In the genomic region with DNA sequence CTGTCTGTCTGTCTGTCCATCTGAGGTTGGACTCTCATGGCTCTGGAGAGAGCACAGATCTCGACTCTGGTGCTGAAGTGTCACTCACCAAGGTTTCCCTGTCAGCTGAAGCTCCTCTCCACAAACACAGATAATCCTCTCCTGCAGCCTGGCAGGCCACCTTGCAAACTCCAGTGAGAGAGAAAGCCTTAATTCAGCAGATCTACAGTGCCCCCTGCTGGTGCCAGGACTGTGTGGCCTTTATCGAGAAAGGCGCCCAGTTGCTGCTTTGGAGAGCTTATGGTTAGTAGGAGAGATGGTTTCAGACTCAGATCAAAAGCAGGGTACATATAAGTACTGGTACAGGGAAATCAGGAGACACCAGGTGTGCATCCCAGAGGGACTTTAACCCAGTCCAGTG, we compare ENCODE assay signal across 8 mouse cellular contexts. TPM values are rescaled to one million over a fixed set of nuclear protein-coding genes. Genes with fewer than 3 reads are reported as not detected.
DNase-seq lines count a peak whose midpoint lies in the region; ATAC-seq and TF ChIP-seq lines count a peak whose summit lies in the region.

No protein-coding gene starts in this region.

- H3K4me3 ChIP-seq in cortical plate, adult 2 months (ENCODE audit: insufficient read depth, low read length): no peak overlapping the region
- H3K4me3 ChIP-seq in intestine, embryonic 16.5 days (ENCODE audit: low read length): no peak overlapping the region
- no peak overlapping the region for H3K4me3 ChIP-seq in limb, embryonic 11.5 days (ENCODE audit: low read depth, low read length)
- H3K4me3 ChIP-seq in neural tube, embryonic 11.5 days (ENCODE audit: low read depth, low read length): no peak overlapping the region
- H3K4me3 ChIP-seq in stomach, postnatal 0 days (ENCODE audit: low read depth, low read length): no peak overlapping the region

- TF ChIP-seq POLR2A in cortical plate, adult 2 months (IDR thresholded peaks at IDR 0.05; ENCODE audit: extremely low read depth, insufficient read depth, low read length): no peak

- intact Hi-C loops in gastrocnemius, postnatal 14 days (cut with DNase I; ENCODE audit: low total_unique reads): loop anchor here (5.0 to 10.0 kb wide), 2 partner anchors 64 to 252 kb away; partner anchors contain the start of gene Tpbgl

- TF ChIP-seq CTCF in cortical plate, adult 2 months (IDR thresholded peaks at IDR 0.05; ENCODE audit: extremely low read depth, insufficient read depth, low read length): peak; percentile 94
- TF ChIP-seq CTCF in stomach, postnatal 0 days (IDR thresholded peaks at IDR 0.05; ENCODE audit: low read depth): peak; percentile 96

- WGBS in intestine, embryonic 16.5 days: under 1% methylated on average over 3 of the region's 3 CpGs
- WGBS in limb, embryonic 11.5 days: under 1% methylated on average over 3 of the region's 3 CpGs
- 2% methylated on average over 3 of the region's 3 CpGs for WGBS in neural tube, embryonic 11.5 days
- WGBS in stomach, postnatal 0 days: 3% methylated on average over 3 of the region's 3 CpGs

- H3K4me2 ChIP-seq in intestine, embryonic 16.5 days (ENCODE audit: low read depth, low read length): no peak overlapping the region
- no peak overlapping the region for H3K4me2 ChIP-seq in limb, embryonic 11.5 days (ENCODE audit: low read depth, severe bottlenecking)
- no peak overlapping the region for H3K4me2 ChIP-seq in neural tube, embryonic 11.5 days (ENCODE audit: low read depth)
- H3K4me2 ChIP-seq in stomach, postnatal 0 days (replicated peaks; ENCODE audit: low read depth): no peak overlapping the region

- H3K9me3 ChIP-seq in intestine, embryonic 16.5 days (ENCODE audit: control insufficient read depth, low read length): no peaks in the 10 kb centered on the region
- no peaks in the 10 kb centered on the region for H3K9me3 ChIP-seq in limb, embryonic 11.5 days (ENCODE audit: control insufficient read depth, low read length)
- no peaks in the 10 kb centered on the region for H3K9me3 ChIP-seq in neural tube, embryonic 11.5 days (ENCODE audit: control insufficient read depth, low read length)
- H3K9me3 ChIP-seq in stomach, postnatal 0 days (ENCODE audit: control insufficient read depth, low read length): no peaks in the 10 kb centered on the region

- no peak overlapping the region for H3K27ac ChIP-seq in cortical plate, adult 2 months (ENCODE audit: insufficient read depth, low read length)
- no peak overlapping the region for H3K27ac ChIP-seq in intestine, embryonic 16.5 days (ENCODE audit: low read length)
- H3K27ac ChIP-seq in limb, embryonic 11.5 days (replicated peaks; ENCODE audit: low read depth, low read length): no peak overlapping the region
- no peak overlapping the region for H3K27ac ChIP-seq in neural tube, embryonic 11.5 days (ENCODE audit: low read depth, low read length)
- no peak overlapping the region for H3K27ac ChIP-seq in stomach, postnatal 0 days (replicated peaks)

- no peaks in the 10 kb centered on the region for H3K36me3 ChIP-seq in intestine, embryonic 16.5 days (ENCODE audit: control insufficient read depth, insufficient read depth, low read length)
- no peaks in the 10 kb centered on the region for H3K36me3 ChIP-seq in limb, embryonic 11.5 days (ENCODE audit: control insufficient read depth, insufficient read depth, low read length)
- no peaks in the 10 kb centered on the region for H3K36me3 ChIP-seq in neural tube, embryonic 11.5 days (ENCODE audit: control insufficient read depth, insufficient read depth, low read length)
- H3K36me3 ChIP-seq in stomach, postnatal 0 days (ENCODE audit: control insufficient read depth, insufficient read depth, low read length): no peaks in the 10 kb centered on the region

- TF ChIP-seq EP300 in stomach, postnatal 0 days (optimal IDR thresholded peaks at IDR 0.05): no peak

- peak; percentile 86 for DNase-seq in A20 (ENCODE audit: low read depth, low spot score)
- peak; percentile 76 to 93 for DNase-seq in adrenal gland, adult (ENCODE audit: inconsistent age in 2 of 2, low spot score in 1 of 2)
- peak; percentile 80 for DNase-seq in gastrocnemius, postnatal 14 days
- DNase-seq in limb, embryonic 11.5 days (ENCODE audit: low spot score): peak; percentile 90
- peak; percentile 84 for DNase-seq in neural tube, embryonic 11.5 days (ENCODE audit: low spot score)
- peak; percentile 84 for DNase-seq in stomach, postnatal 0 days (ENCODE audit: low spot score)

- ATAC-seq in intestine, embryonic 16.5 days: 0 out of 2 replicates have a peak, but pooled peaks have one; percentile 46
- ATAC-seq in limb, embryonic 11.5 days (ENCODE audit: insufficient number of reproducible peaks, low FRiP score, low TSS enrichment, low read depth): no peak
- no peak for ATAC-seq in neural tube, embryonic 11.5 days (ENCODE audit: insufficient read depth, low FRiP score, low TSS enrichment)
- ATAC-seq in stomach, postnatal 0 days (ENCODE audit: low FRiP score, low TSS enrichment): no peak; the same call in 1 of the 2 replicates

- H3K4me1 ChIP-seq in cortical plate, adult 2 months (ENCODE audit: control insufficient read depth, insufficient read depth, low read length): peaks cover 2% of the 10 kb centered on the region; the same call in 1 of the 2 replicates
- no peaks in the 10 kb centered on the region for H3K4me1 ChIP-seq in intestine, embryonic 16.5 days (ENCODE audit: control insufficient read depth, insufficient read depth, low read length)
- H3K4me1 ChIP-seq in limb, embryonic 11.5 days (ENCODE audit: control insufficient read depth, insufficient read depth, low read length): no peaks in the 10 kb centered on the region
- H3K4me1 ChIP-seq in neural tube, embryonic 11.5 days (ENCODE audit: control insufficient read depth, insufficient read depth, low read length): no peaks in the 10 kb centered on the region
- H3K4me1 ChIP-seq in stomach, postnatal 0 days (replicated peaks; ENCODE audit: control insufficient read depth, insufficient read depth): no peaks in the 10 kb centered on the region

- no peak overlapping the region for H3K9ac ChIP-seq in intestine, embryonic 16.5 days (ENCODE audit: low read depth, low read length)
- H3K9ac ChIP-seq in limb, embryonic 11.5 days (ENCODE audit: low read length): no peak overlapping the region
- no peak overlapping the region for H3K9ac ChIP-seq in neural tube, embryonic 11.5 days (ENCODE audit: low read length)
- no peak overlapping the region for H3K9ac ChIP-seq in stomach, postnatal 0 days (ENCODE audit: low read length)

- no peaks in the 10 kb centered on the region for H3K27me3 ChIP-seq in intestine, embryonic 16.5 days (replicated peaks; ENCODE audit: control insufficient read depth, insufficient read depth, low read length)
- no peaks in the 10 kb centered on the region for H3K27me3 ChIP-seq in limb, embryonic 11.5 days (ENCODE audit: control insufficient read depth, insufficient read depth, low read length)
- H3K27me3 ChIP-seq in neural tube, embryonic 11.5 days (ENCODE audit: control insufficient read depth, insufficient read depth, low read length): no peaks in the 10 kb centered on the region
- H3K27me3 ChIP-seq in stomach, postnatal 0 days (ENCODE audit: control insufficient read depth, insufficient read depth, low read length): no peaks in the 10 kb centered on the region

RNA-seq across cellular contexts. Expression of gene Spcs2, which starts 13.1 kb away (rescaled TPM):
- 65.2 and 68.3 TPM in 2 replicates for polyA plus RNA-seq in cortical plate, adult 2 months (2012; rRNA removed)
- total RNA-seq in gastrocnemius, postnatal 14 days (2021): 10 to 100 TPM; 45.4 to 58.1 TPM
- 393 and 423 TPM in 2 replicates for polyA plus RNA-seq in intestine, embryonic 16.5 days (2015; fragmentation: Nextera tagmentation; extraction: Ambion mirVana)
- 345 and 352 TPM in 2 replicates for polyA plus RNA-seq in limb, embryonic 11.5 days (2014; fragmentation: Nextera tagmentation; extraction: Ambion mirVana)
- 345 and 366 TPM in 2 replicates for polyA plus RNA-seq in neural tube, embryonic 11.5 days (2014; fragmentation: Nextera tagmentation; extraction: Ambion mirVana)
- polyA plus RNA-seq in stomach, postnatal 0 days (2015; fragmentation: Nextera tagmentation; extraction: Ambion mirVana): 289 and 308 TPM in 2 replicates

RNA-seq across cellular contexts. Expression of gene Xrra1, which starts 17.4 kb away (rescaled TPM):
- 0.96 and 1.3 TPM in 2 replicates for polyA plus RNA-seq in cortical plate, adult 2 months (2012; rRNA removed)
- 1 to 10 TPM in 1 of 2 experiments, under 1 TPM in 1; 0.47 to 1.4 TPM for total RNA-seq in gastrocnemius, postnatal 14 days (2021)
- polyA plus RNA-seq in intestine, embryonic 16.5 days (2015; fragmentation: Nextera tagmentation; extraction: Ambion mirVana): 0.11 and 0.12 TPM in 2 replicates
- 0.21 and 0.36 TPM in 2 replicates for polyA plus RNA-seq in limb, embryonic 11.5 days (2014; fragmentation: Nextera tagmentation; extraction: Ambion mirVana)
- 0.36 and 0.46 TPM in 2 replicates for polyA plus RNA-seq in neural tube, embryonic 11.5 days (2014; fragmentation: Nextera tagmentation; extraction: Ambion mirVana)
- polyA plus RNA-seq in stomach, postnatal 0 days (2015; fragmentation: Nextera tagmentation; extraction: Ambion mirVana): 0.08 and 0.27 TPM in 2 replicates

RNA-seq across cellular contexts. Expression of gene Neu3, which starts 48.1 kb away (rescaled TPM):
- polyA plus RNA-seq in cortical plate, adult 2 months (2012; rRNA removed): 1.9 and 2.0 TPM in 2 replicates
- 1 to 10 TPM; 2.9 to 3.3 TPM for total RNA-seq in gastrocnemius, postnatal 14 days (2021)
- polyA plus RNA-seq in intestine, embryonic 16.5 days (2015; fragmentation: Nextera tagmentation; extraction: Ambion mirVana): 6.0 and 7.2 TPM in 2 replicates
- polyA plus RNA-seq in limb, embryonic 11.5 days (2014; fragmentation: Nextera tagmentation; extraction: Ambion mirVana): 1.1 and 1.6 TPM in 2 replicates
- 2.0 and 2.1 TPM in 2 replicates for polyA plus RNA-seq in neural tube, embryonic 11.5 days (2014; fragmentation: Nextera tagmentation; extraction: Ambion mirVana)
- polyA plus RNA-seq in stomach, postnatal 0 days (2015; fragmentation: Nextera tagmentation; extraction: Ambion mirVana): 4.0 and 4.4 TPM in 2 replicates
